Mouse (Mus musculus): ENCODE data around the gene Plcl1.

DNA sequence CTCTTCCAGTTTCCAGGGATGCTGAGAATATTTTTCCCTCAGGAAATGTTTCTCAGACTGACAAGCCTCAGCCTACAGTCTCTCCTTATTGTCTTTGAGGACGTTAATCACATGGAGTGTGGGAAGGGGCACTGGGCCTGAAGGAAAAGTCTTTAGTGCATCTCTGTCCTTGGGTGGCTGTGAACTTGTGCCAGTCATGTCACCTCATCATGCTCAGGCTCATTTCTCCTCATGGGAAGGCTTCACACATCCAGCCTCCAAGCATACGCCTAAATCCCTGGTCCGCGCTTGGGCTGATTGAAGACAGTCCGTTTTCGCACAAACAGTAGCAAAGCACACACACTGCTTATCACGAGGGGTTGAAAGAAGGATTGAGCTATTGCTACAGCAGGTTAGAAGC lies 344.0 kb downstream of the Plcl1 start:
- no peak for TF ChIP-seq CTCF (IDR thresholded peaks at IDR 0.05; ENCODE audit: low read depth)
- no peak for TF ChIP-seq EP300 (IDR thresholded peaks at IDR 0.05; ENCODE audit: low read depth)

Data from liver, postnatal 0 days (tissue).